Mouse (Mus musculus) neural tube, embryonic 12.5 days (tissue): ENCODE measurements around the gene Bri3. TPM values are rescaled to one million over a fixed set of nuclear protein-coding genes. Genes with fewer than 3 reads are reported as not detected.

Experiments
- ATAC-seq: fragments of 200-750 bp; cut with Nextera tagmentation; 2 replicates; pipeline ENCODE4 v1.8.0; 2017; ENCODE audit warnings: low read depth, mild to moderate bottlenecking, moderate TSS enrichment, moderate library complexity; ENCODE audit not compliant: low FRiP score
- H3K27ac ChIP-seq: fragments of 300-500 bp; sonication (generic); 2 replicates; pipeline ENCODE4 v1.5.1; 2016
- H3K27me3 ChIP-seq: fragments of 300-500 bp; sonication (generic); replicated peaks from 2 replicates; pipeline ENCODE4 v1.6.1; 2016; ENCODE audit warnings: mild to moderate bottlenecking
- H3K36me3 ChIP-seq: fragments of 300-500 bp; sonication (generic); 2 replicates; pipeline ENCODE4 v1.6.1; 2016; ENCODE audit warnings: mild to moderate bottlenecking
- H3K4me1 ChIP-seq: fragments of 300-500 bp; sonication (generic); 2 replicates; pipeline ENCODE4 v1.6.1; 2016
- H3K4me2 ChIP-seq: fragments of 300-500 bp; sonication (generic); replicated peaks from 2 replicates; pipeline ENCODE4 v1.6.1; 2016; ENCODE audit warnings: mild to moderate bottlenecking
- H3K4me3 ChIP-seq: fragments of 300-500 bp; sonication (generic); 2 replicates; pipeline ENCODE4 v1.5.1; 2016
- H3K9ac ChIP-seq: fragments of 300-500 bp; sonication (generic); 2 replicates; pipeline ENCODE4 v1.6.1; 2016; ENCODE audit warnings: mild to moderate bottlenecking
- H3K9me3 ChIP-seq: fragments of 300-500 bp; sonication (generic); 2 replicates; pipeline ENCODE4 v1.6.1; 2016; ENCODE audit warnings: mild to moderate bottlenecking
- WGBS: fragments of 180-500 bp; shearing (Covaris S2); methylation state at CpG from one replicate; pipeline ENCODE4 v1.1.7; 2016; 5-methylcytosine and 5-hydroxymethylcytosine counted together
- polyA plus RNA-seq: library from polyadenylated mRNA; unstranded; fragments of >200 nt; fragmentation: Nextera tagmentation; extraction: Ambion mirVana; gene quantifications from 2 replicates; pipeline ENCODE4 v1.2.1, GENCODE M21; 2016

The Bri3 gene
- polyA plus RNA-seq, 1 experiment from 2014 or later, result 148 TPM

GRCm38 (mm10) chr5:144219936-144220335 lies 24.3 kb upstream of the Bri3 start:
- peaks cover 17% of the 10 kb centered on the region for H3K4me1 ChIP-seq
- no peak overlapping the region for H3K4me3 ChIP-seq
- ATAC-seq, result no peak
- H3K9ac ChIP-seq, result no peak overlapping the region
- H3K4me2 ChIP-seq, result no peak overlapping the region
- 94% methylated on average over 5 of the region's 5 CpGs for WGBS
- H3K27ac ChIP-seq, result no peak overlapping the region
- peaks cover 15% of the 10 kb centered on the region for H3K36me3 ChIP-seq
- H3K9me3 ChIP-seq, result no peaks in the 10 kb centered on the region
- no peaks in the 10 kb centered on the region for H3K27me3 ChIP-seq

- H3K9me3 ChIP-seq, result no peaks in the 10 kb centered on the region
- peaks cover 17% of the 10 kb centered on the region for H3K4me1 ChIP-seq
- no peak overlapping the region for H3K4me2 ChIP-seq
- no peak for ATAC-seq
- peaks cover 6% of the 10 kb centered on the region; the same call in 1 of the 2 replicates for H3K36me3 ChIP-seq
- no peak overlapping the region for H3K9ac ChIP-seq
- no peak overlapping the region for H3K4me3 ChIP-seq
- no peak overlapping the region for H3K27ac ChIP-seq
- WGBS, result 78% methylated on average over 4 of the region's 4 CpGs
- no peaks in the 10 kb centered on the region for H3K27me3 ChIP-seq
Measured at GRCm38 (mm10) chr5:144221305-144221704, 22.9 kb upstream of the Bri3 start.

GRCm38 (mm10) chr5:144222811-144223502 lies 21.3 kb upstream of the Bri3 start:
- no peak overlapping the region for H3K27ac ChIP-seq
- peak; percentile 81 for ATAC-seq
- H3K4me2 ChIP-seq, result peak overlapping the region; percentile 84
- peak overlapping the region; percentile 66 for H3K4me3 ChIP-seq
- peaks cover 17% of the 10 kb centered on the region for H3K4me1 ChIP-seq
- H3K9me3 ChIP-seq, result no peaks in the 10 kb centered on the region
- peak overlapping the region; percentile 62 for H3K9ac ChIP-seq
- WGBS, result 5% methylated on average over 25 of the region's 25 CpGs
- H3K27me3 ChIP-seq, result no peaks in the 10 kb centered on the region
- no peaks in the 10 kb centered on the region for H3K36me3 ChIP-seq

GRCm38 (mm10) chr5:144223503-144223862 lies 20.8 kb upstream of the Bri3 start, which contains the start of gene Tecpr1:
Tecpr1 (minus strand) TSS chr5:144223615.
- peak within 1 kb of the TSS; percentile 66 for H3K4me3 ChIP-seq
- H3K4me1 ChIP-seq, result peaks cover 17% of the 10 kb centered on the region
- H3K36me3 ChIP-seq, result no peaks in the 10 kb centered on the region
- H3K27me3 ChIP-seq, result no peaks in the 10 kb centered on the region
- H3K4me2 ChIP-seq, result peak within 1 kb of the TSS; percentile 84
- peak within 1 kb of the TSS; percentile 62 for H3K9ac ChIP-seq
- WGBS, result under 1% methylated on average over 37 of the region's 37 CpGs
- H3K27ac ChIP-seq, result no peak within 1 kb of the TSS
- ATAC-seq, result peak; percentile 98
- no peaks in the 10 kb centered on the region for H3K9me3 ChIP-seq

GRCm38 (mm10) chr5:144223899-144224816 lies 20.1 kb upstream of the Bri3 start:
- Histone ChIP-seq H3K9ac (peak overlapping the region; percentile 62), H3K27me3 (no peaks in the 10 kb centered on the region), H3K4me3 (peak overlapping the region; percentile 66), H3K9me3 (no peaks in the 10 kb centered on the region), H3K4me1 (peaks cover 16% of the 10 kb centered on the region), H3K4me2 (peak overlapping the region; percentile 84), H3K36me3 (no peaks in the 10 kb centered on the region), H3K27ac (no peak overlapping the region)
- WGBS, result 27% methylated on average over 18 of the region's 18 CpGs
- ATAC-seq, result 0 out of 2 replicates have a peak, but pooled peaks have one; percentile 46

- no peak for ATAC-seq
- no peaks in the 10 kb centered on the region for H3K27me3 ChIP-seq
- 31% methylated on average over 11 of the region's 11 CpGs for WGBS
- H3K4me2 ChIP-seq, result no peak overlapping the region
- H3K4me1 ChIP-seq, result peaks cover 12% of the 10 kb centered on the region
- H3K9ac ChIP-seq, result no peak overlapping the region
- H3K9me3 ChIP-seq, result no peaks in the 10 kb centered on the region
- H3K36me3 ChIP-seq, result no peaks in the 10 kb centered on the region
- H3K27ac ChIP-seq, result no peak overlapping the region
- no peak overlapping the region for H3K4me3 ChIP-seq
Measured at GRCm38 (mm10) chr5:144226220-144226619, 18.0 kb upstream of the Bri3 start.

- Histone ChIP-seq H3K9me3 (no peaks in the 10 kb centered on the region), H3K4me1 (no peaks in the 10 kb centered on the region), H3K4me3 (no peak overlapping the region), H3K27me3 (no peaks in the 10 kb centered on the region), H3K36me3 (no peaks in the 10 kb centered on the region), H3K27ac (no peak overlapping the region), H3K9ac (no peak overlapping the region), H3K4me2 (no peak overlapping the region)
- 86% methylated on average over 7 of the region's 7 CpGs for WGBS
- no peak for ATAC-seq
Measured at GRCm38 (mm10) chr5:144230216-144230615, 14.0 kb upstream of the Bri3 start.

- no peak overlapping the region for H3K4me3 ChIP-seq
- no peaks in the 10 kb centered on the region for H3K4me1 ChIP-seq
- WGBS, result 75% methylated on average over 1 of the region's 1 CpGs
- no peak overlapping the region for H3K9ac ChIP-seq
- no peaks in the 10 kb centered on the region for H3K9me3 ChIP-seq
- H3K36me3 ChIP-seq, result no peaks in the 10 kb centered on the region
- H3K27me3 ChIP-seq, result no peaks in the 10 kb centered on the region
- no peak overlapping the region for H3K4me2 ChIP-seq
- no peak overlapping the region for H3K27ac ChIP-seq
- no peak for ATAC-seq
Measured at GRCm38 (mm10) chr5:144231410-144231809, 12.8 kb upstream of the Bri3 start.

GRCm38 (mm10) chr5:144232531-144232930 lies 11.7 kb upstream of the Bri3 start:
- Histone ChIP-seq H3K4me3 (no peak overlapping the region), H3K27ac (no peak overlapping the region), H3K4me1 (no peaks in the 10 kb centered on the region), H3K4me2 (no peak overlapping the region), H3K9me3 (no peaks in the 10 kb centered on the region), H3K9ac (no peak overlapping the region), H3K27me3 (no peaks in the 10 kb centered on the region), H3K36me3 (no peaks in the 10 kb centered on the region)
- 89% methylated on average over 5 of the region's 5 CpGs for WGBS
- ATAC-seq, result no peak

GRCm38 (mm10) chr5:144234222-144234621 lies 10.0 kb upstream of the Bri3 start:
- Histone ChIP-seq H3K9ac (no peak overlapping the region), H3K9me3 (no peaks in the 10 kb centered on the region), H3K4me1 (no peaks in the 10 kb centered on the region), H3K4me2 (no peak overlapping the region), H3K4me3 (no peak overlapping the region), H3K27me3 (no peaks in the 10 kb centered on the region), H3K27ac (no peak overlapping the region), H3K36me3 (no peaks in the 10 kb centered on the region)
- no peak for ATAC-seq
- WGBS, result 81% methylated on average over 6 of the region's 6 CpGs

- Histone ChIP-seq H3K4me3 (no peak overlapping the region), H3K9ac (no peak overlapping the region), H3K36me3 (no peaks in the 10 kb centered on the region), H3K27me3 (no peaks in the 10 kb centered on the region), H3K4me2 (no peak overlapping the region), H3K27ac (no peak overlapping the region), H3K4me1 (no peaks in the 10 kb centered on the region), H3K9me3 (no peaks in the 10 kb centered on the region)
- 87% methylated on average over 7 of the region's 7 CpGs for WGBS
- ATAC-seq, result no peak
Measured at GRCm38 (mm10) chr5:144234714-144235113, 9.5 kb upstream of the Bri3 start.

GRCm38 (mm10) chr5:144238969-144239368 lies 5.3 kb upstream of the Bri3 start:
- Histone ChIP-seq H3K4me3 (no peak overlapping the region), H3K27ac (no peak overlapping the region), H3K4me1 (no peaks in the 10 kb centered on the region), H3K36me3 (no peaks in the 10 kb centered on the region), H3K27me3 (no peaks in the 10 kb centered on the region), H3K9ac (no peak overlapping the region), H3K9me3 (no peaks in the 10 kb centered on the region), H3K4me2 (no peak overlapping the region)
- WGBS, result 79% methylated on average over 1 of the region's 1 CpGs
- ATAC-seq, result no peak
